ENCODE assay signal across 13 mouse cellular contexts in genomic region chr10:71250472-71250871, GRCm38 (mm10). TPM values are rescaled to one million over a fixed set of nuclear protein-coding genes. Genes with fewer than 3 reads are reported as not detected.
DNase-seq lines count a peak whose midpoint lies in the region; ATAC-seq and TF ChIP-seq lines count a peak whose summit lies in the region.
"Had no signal": no experiment of that assay in that cellular context is flagged by ENCODE, and none has a peak within 500 bp of the region (broad histone marks: within the 10 kb centered on the region; RNA-seq: fewer than 3 reads in every experiment).

No protein-coding gene starts in this region.

- TF ChIP-seq EP300 in heart, adult 2 months (IDR thresholded peaks at IDR 0.05; ENCODE audit: insufficient read depth, low read depth, low read length) = no peak

- H3K4me1 ChIP-seq in heart, adult 2 months (ENCODE audit: control insufficient read depth, insufficient read depth, low read length) = no peaks in the 10 kb centered on the region; the same call in 1 of the 2 replicates
- H3K4me1 ChIP-seq: embryonic facial prominence, embryonic 12.5 days; hindbrain, embryonic 15.5 days; limb, embryonic 13.5 days; midbrain, embryonic 10.5 days had no signal

- DNase-seq in heart, adult 2 months = peak; percentile 43 to 49
- DNase-seq in heart, adult 11 months = no peak
- peak; percentile 33 to 37 for DNase-seq in frontal cortex, postnatal 14 days (ENCODE audit: low spot score in 2 of 2)
- peak; percentile 46 for DNase-seq in heart, postnatal 4 days
- peak; percentile 79 to 84 for DNase-seq in right cerebral cortex, adult 2 months (ENCODE audit: low spot score in 2 of 2)
- DNase-seq in testis, postnatal 14 days (ENCODE audit: low spot score) = no peak
- no peak for DNase-seq in urinary bladder, postnatal 4 days (ENCODE audit: low spot score in 2 of 2)
- DNase-seq: adrenal gland, adult 2 months had no signal

- no peaks in the 10 kb centered on the region for H3K27me3 ChIP-seq in heart, adult 2 months (ENCODE audit: control insufficient read depth, insufficient read depth, low read length)
- H3K27me3 ChIP-seq: embryonic facial prominence, embryonic 12.5 days; hindbrain, embryonic 15.5 days; limb, embryonic 13.5 days had no signal

- 56% methylated on average over 17 of the region's 17 CpGs for WGBS in heart, adult 2 months

- peak overlapping the region; percentile 39 for H3K4me3 ChIP-seq in heart, adult 2 months
- H3K4me3 ChIP-seq: embryonic facial prominence, embryonic 12.5 days; hindbrain, embryonic 15.5 days; limb, embryonic 13.5 days; midbrain, embryonic 10.5 days had no signal

- 0 out of 2 replicates have a peak, but pooled peaks have one; percentile 16 for TF ChIP-seq POLR2A in heart, adult 2 months (IDR thresholded peaks at IDR 0.05; ENCODE audit: insufficient read depth, low read depth, low read length)

- no peak for TF ChIP-seq CTCF in heart, adult 2 months (IDR thresholded peaks at IDR 0.05)

- no peaks in the 10 kb centered on the region for H3K36me3 ChIP-seq in heart, adult 2 months (ENCODE audit: control insufficient read depth, insufficient read depth, low read length)

- intact Hi-C loops in heart, adult 2 months (cut with DNase I) = no loop called here

- ATAC-seq in megakaryocyte progenitor cell, adult 5-6 weeks (replicated peaks; ENCODE audit: poor library complexity) = no peak

- peak overlapping the region; percentile 58 for H3K9ac ChIP-seq in heart, adult 2 months (ENCODE audit: low read depth, low read length)
- H3K9ac ChIP-seq: embryonic facial prominence, embryonic 12.5 days; hindbrain, embryonic 15.5 days; limb, embryonic 13.5 days had no signal

- H3K27ac ChIP-seq in heart, adult 2 months = peak overlapping the region; percentile 79
- H3K27ac ChIP-seq: embryonic facial prominence, embryonic 12.5 days; hindbrain, embryonic 15.5 days; limb, embryonic 13.5 days; midbrain, embryonic 10.5 days had no signal

- no peaks in the 10 kb centered on the region for H3K79me2 ChIP-seq in heart, adult 2 months (replicated peaks; ENCODE audit: control insufficient read depth, insufficient read depth, low read length)

RNA-seq across cellular contexts. Expression of gene Tfam, which starts 12.4 kb away (rescaled TPM):
- 10 to 100 TPM; 61.0 to 67.5 TPM for total RNA-seq in heart, adult 2 months (2021)
- 8.6 and 13.1 TPM in 2 replicates for polyA plus RNA-seq in heart, adult 2 months (2012; rRNA removed)
- total RNA-seq in heart, postnatal 4 days (2021) = 10 to 100 TPM; 59.3 to 59.6 TPM
- 63.2 and 67.9 TPM in 2 replicates for total RNA-seq in megakaryocyte progenitor cell, adult 5-6 weeks (2015)
- 100 and 136 TPM in 2 replicates for total RNA-seq in megakaryocyte progenitor cell, adult 5-6 weeks (2017)

RNA-seq across cellular contexts. Expression of gene Ube2d1, which starts 34.6 kb away (rescaled TPM):
- total RNA-seq in heart, adult 2 months (2021) = 10 to 100 TPM; 40.5 to 46.8 TPM
- polyA plus RNA-seq in heart, adult 2 months (2012; rRNA removed) = 48.7 and 76.4 TPM in 2 replicates
- total RNA-seq in heart, postnatal 4 days (2021) = 10 to 100 TPM; 42.6 to 43.5 TPM
- total RNA-seq in megakaryocyte progenitor cell, adult 5-6 weeks (2015) = 64.9 and 65.5 TPM in 2 replicates
- 9.7 and 10.5 TPM in 2 replicates for total RNA-seq in megakaryocyte progenitor cell, adult 5-6 weeks (2017)

Comparison
In these comparisons a context has a peak if more than half of its experiments do, and no peak if none do; other contexts are left out.
1. DNase-seq: peak in heart, adult 2 months (2 of 2), frontal cortex, postnatal 14 days (2 of 2), heart, postnatal 4 days (single experiment) and right cerebral cortex, adult 2 months (2 of 2); none in heart, adult 11 months (single experiment), testis, postnatal 14 days (single experiment) and urinary bladder, postnatal 4 days (0 of 2).